Mouse (Mus musculus) embryo, embryonic 10.5 days (tissue): ENCODE data around the gene Tbc1d30.
A peak's percentile ranks its signal among the peaks of the same experiment; 100 is the strongest.

ENCODE experiments used
- DNase-seq: peaks from one replicate; pipeline ENCODE4 v3.0.0-alpha.2; 2015; ENCODE audit warnings: low spot score

Gene Tbc1d30

DNA sequence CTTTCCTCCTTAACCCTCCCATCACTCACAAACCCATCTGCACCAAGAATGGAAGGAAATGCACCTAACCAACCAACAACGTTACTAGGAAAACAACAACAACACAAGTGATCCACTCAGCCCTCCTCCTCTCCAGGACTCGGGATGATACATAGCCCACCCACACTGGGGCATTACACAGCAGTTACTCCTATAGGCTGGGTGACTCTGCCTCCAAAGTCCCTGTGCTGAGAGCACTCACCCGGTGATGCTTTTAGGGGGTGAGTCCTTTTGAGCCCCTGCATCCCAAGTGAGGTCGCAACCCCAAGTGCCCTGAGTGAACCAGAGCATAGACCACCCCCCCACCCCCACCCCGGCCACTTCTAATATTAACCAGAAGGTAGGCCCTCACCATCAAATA is 123.7 kb downstream of the Tbc1d30 start:
- DNase-seq = no peak

DNA sequence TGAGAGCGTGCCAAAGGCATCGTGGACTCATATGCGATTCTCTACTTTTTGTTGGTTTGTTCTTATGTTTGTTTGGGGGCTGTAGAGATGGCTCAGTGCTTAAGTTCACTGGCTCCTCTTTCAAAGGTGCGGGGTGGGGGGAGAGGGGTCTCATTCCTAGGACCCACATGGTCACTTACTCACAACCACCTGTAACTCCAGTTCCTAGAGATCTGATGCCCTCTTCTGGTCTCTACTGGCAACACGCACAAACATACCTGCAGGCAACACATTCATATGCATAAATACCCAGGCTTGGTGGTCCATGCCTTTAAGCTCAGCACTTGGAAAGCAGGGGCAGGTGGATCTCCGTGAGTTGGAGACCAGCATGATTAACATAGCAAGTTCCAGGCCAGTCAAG is 125.4 kb downstream of the Tbc1d30 start:
- DNase-seq = peak; percentile 24

DNA sequence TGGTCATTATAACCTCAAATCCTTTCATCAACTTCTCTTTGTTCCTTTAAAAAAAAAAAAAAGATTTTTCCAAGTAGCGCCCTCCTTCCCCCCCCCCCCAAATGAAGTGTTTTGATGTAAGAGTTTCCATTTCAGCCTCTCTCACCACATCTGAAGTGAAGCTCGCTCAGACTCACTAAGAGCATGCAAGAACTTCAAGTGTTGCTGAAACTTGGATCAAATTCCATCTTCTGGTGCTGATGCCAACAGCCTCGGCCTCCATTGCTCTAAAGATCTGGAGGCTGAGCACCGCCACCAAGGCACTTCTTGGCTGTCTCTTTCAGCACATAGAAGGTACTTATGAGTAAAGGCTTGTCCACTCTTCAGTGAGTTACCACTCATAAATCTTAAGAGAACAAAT is 128.2 kb downstream of the Tbc1d30 start:
- DNase-seq = no peak

DNA sequence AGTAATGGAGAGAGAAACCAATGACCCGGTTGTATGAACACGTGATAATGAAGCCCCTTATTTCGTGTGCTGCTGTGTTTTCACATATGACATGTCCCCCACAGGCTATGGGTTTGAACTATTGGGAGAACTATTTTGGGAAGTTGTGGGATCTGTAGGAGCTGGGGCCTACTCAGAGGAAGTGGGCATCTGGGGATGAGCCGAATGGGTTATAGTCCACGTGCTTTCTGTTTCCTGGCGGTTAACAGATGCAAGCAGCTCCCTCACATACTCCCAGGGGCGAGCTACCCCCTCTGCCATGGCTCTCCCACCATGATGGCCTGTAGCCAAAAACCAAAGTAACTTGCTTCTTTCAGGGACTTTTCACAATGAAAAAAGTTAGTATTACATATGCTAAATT is 132.5 kb downstream of the Tbc1d30 start:
- DNase-seq = no peak

DNA sequence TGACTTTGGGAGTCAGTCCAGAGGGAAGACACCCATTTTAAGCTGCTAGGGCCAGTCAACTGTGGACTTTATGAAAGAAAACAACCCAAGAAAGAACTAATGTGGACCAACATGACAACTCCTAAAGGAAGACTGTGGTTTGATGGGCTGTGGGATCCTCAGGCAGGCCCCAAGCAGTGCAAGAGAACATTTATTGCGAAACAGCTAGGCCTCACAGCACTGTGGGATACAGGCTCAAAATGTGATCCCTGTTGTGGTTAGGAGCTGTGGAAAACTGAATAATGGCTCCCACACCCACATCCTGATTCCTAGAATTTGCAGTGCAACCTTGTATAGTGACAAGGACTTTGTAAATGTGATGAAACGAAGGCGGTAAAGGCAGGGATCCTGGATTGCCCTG is 134.3 kb downstream of the Tbc1d30 start:
- DNase-seq = no peak
